Mouse (Mus musculus) lung, adult 2 months (tissue): ENCODE data around the gene Prdm16. TPM values are rescaled to one million over a fixed set of nuclear protein-coding genes. Genes with fewer than 3 reads are reported as not detected.
A peak's percentile ranks its signal among the peaks of the same experiment; 100 is the strongest.

Experiments used
- DNase-seq: peaks from one replicate; pipeline ENCODE4 v3.0.0; 2022
- H3K4me1 ChIP-seq: fragments of 200-500 bp; 2 replicates; pipeline ENCODE4 v1.6.1; 2011; ENCODE audit warnings: low read length; ENCODE audit not compliant: control insufficient read depth, insufficient read depth
- H3K4me3 ChIP-seq: fragments of 200-500 bp; replicated peaks from 2 replicates; pipeline ENCODE3; 2011; ENCODE audit warnings: low read depth, mild to moderate bottlenecking, control low read depth, low read length; ENCODE audit errors: extremely low read depth
- CTCF ChIP-seq: fragments of 200-500 bp; IDR thresholded peaks from 2 replicates; pipeline ENCODE4 v1.5.1; 2011; ENCODE audit warnings: mild to moderate bottlenecking, low read length, control low read depth; ENCODE audit not compliant: insufficient read depth
- POLR2A ChIP-seq: fragments of 200-500 bp; IDR thresholded peaks from 2 replicates; pipeline ENCODE4 v1.6.1; 2011; ENCODE audit warnings: low read depth, mild to moderate bottlenecking, control low read depth, low read length, borderline replicate concordance; ENCODE audit errors: extremely low read depth
- WGBS: fragments of 180-500 bp; shearing (Covaris S2); methylation state at CpG from one replicate; pipeline ENCODE4 v1.1.7; 2018; 5-methylcytosine and 5-hydroxymethylcytosine counted together
- polyA plus RNA-seq: library from polyadenylated mRNA; depleted of rRNA; stranded (reverse); fragments of >200 nt; gene quantifications from 2 replicates; pipeline ENCODE4 v1.2.3, GENCODE M21; 2012; rRNA removed

Prdm16 gene
- polyA plus RNA-seq, 1 experiment, result 18.3 TPM

GRCm38 (mm10) chr4:154283671-154284070 is 353.0 kb downstream of the Prdm16 start:
- no peaks in the 10 kb centered on the region for H3K4me1 ChIP-seq
- WGBS, result 66% methylated on average over 7 of the region's 7 CpGs
- DNase-seq, result no peak

GRCm38 (mm10) chr4:154279481-154279880 is 357.2 kb downstream of the Prdm16 start:
- WGBS, result 46% methylated on average over 9 of the region's 9 CpGs

More at GRCm38 (mm10) chr4:154283671-154284070, 353.0 kb downstream of the Prdm16 start:
- TF ChIP-seq POLR2A (no peak), CTCF (no peak)
- no peak overlapping the region for H3K4me3 ChIP-seq

DNA sequence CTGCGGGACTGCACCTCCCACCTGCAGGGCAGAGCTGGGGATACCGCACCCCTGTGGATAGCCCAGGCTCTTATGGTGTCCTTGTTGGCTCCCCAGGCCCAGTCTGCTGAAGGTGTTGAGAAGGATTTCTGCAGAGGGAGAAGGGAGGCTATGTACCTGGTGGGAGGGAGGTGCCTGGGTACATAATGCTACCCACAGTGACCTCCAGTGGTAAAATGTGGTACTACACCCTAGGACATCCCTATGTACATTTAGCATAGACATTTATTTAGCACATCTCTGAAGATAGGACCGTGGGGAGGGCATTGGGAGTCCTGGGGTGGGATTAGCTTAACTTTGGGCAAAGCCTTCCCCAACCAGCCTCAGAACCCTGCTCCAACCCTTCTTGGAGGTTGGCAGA is 363.7 kb downstream of the Prdm16 start:
- H3K4me1 ChIP-seq, result no peaks in the 10 kb centered on the region
- 52% methylated on average over 3 of the region's 3 CpGs for WGBS
- DNase-seq, result peak; percentile 48
- TF ChIP-seq POLR2A (no peak), CTCF (peak; percentile 56)
- H3K4me3 ChIP-seq, result no peak overlapping the region

More at GRCm38 (mm10) chr4:154279481-154279880, 357.2 kb downstream of the Prdm16 start:
- Histone ChIP-seq H3K4me1 (no peaks in the 10 kb centered on the region), H3K4me3 (no peak overlapping the region)
- DNase-seq, result no peak
- TF ChIP-seq CTCF (no peak), POLR2A (0 out of 2 replicates have a peak, but pooled peaks have one; percentile 22)

DNA sequence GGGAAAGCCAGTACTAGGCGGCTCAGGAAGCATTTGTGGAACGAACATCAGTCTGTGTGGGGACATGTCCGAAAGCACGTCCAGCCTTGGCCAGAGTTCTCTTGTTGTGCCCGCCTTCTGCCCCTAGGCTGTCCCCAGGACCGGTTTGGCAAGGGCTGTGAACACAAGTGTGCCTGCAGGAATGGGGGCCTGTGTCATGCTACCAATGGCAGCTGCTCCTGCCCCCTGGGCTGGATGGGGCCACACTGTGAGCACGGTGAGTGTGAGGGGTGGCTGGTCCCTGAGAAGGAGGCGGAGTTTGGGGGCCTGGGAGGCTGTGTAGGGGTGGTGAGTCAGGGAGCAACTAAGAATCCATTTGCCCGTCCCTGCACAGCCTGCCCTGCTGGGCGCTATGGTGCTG is 367.2 kb downstream of the Prdm16 start:
- no peak for DNase-seq
- WGBS, result 57% methylated on average over 10 of the region's 10 CpGs
- Histone ChIP-seq H3K4me3 (no peak overlapping the region), H3K4me1 (no peaks in the 10 kb centered on the region)
- no peak for TF ChIP-seq CTCF
- TF ChIP-seq POLR2A, result no peak

DNA sequence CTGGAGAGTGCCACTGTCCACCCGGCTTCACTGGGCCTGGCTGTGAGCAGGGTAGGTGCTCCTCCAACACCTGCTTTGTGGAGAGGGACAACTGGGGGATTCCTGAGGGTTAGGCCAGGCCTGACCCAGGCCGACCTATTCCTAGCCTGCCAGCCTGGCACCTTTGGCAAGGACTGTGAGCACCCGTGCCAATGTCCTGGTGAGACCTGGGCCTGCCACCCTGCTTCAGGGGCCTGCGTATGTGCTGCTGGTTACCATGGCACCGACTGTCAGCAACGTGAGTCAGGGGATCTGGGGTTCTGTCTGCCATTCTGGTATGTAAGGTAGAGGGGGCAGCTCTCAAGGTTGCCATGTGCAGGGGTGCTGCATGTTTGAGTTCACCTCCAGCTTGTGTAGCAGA is 369.2 kb downstream of the Prdm16 start:
- 81% methylated on average over 6 of the region's 6 CpGs for WGBS

More for the DNA sequence above, 369.2 kb downstream of the Prdm16 start:
- DNase-seq, result no peak
- TF ChIP-seq POLR2A, result no peak
- no peak for TF ChIP-seq CTCF
- H3K4me1 ChIP-seq, result no peaks in the 10 kb centered on the region
- H3K4me3 ChIP-seq, result no peak overlapping the region

Other genes starting within 250 kb of the Prdm16 start
- not detected in 2 replicates for gene Actrt2, start 31.0 kb upstream of the Prdm16 start, polyA plus RNA-seq
- 4.8 and 5.1 TPM in 2 replicates for gene Ttc34, start 200.6 kb upstream of the Prdm16 start, polyA plus RNA-seq
- gene Mmel1, start 232.7 kb upstream of the Prdm16 start, polyA plus RNA-seq, result 0.09 and 0.12 TPM in 2 replicates